Mouse (Mus musculus) regulatory T cell (primary cell): Measurements from ENCODE around the gene Clk4.

Source experiments
- in situ Hi-C: fragments of 300-600 bp; cut with MboI, MseI; formaldehyde crosslinking; loops from one replicate; pipeline ENCODE4 v1.15.1; 2025; ENCODE audit warnings: high pct_unique_total_duplicates

Gene Clk4

GRCm38 (mm10) chr11:51303981-51304553, 42.5 kb downstream of the Clk4 start:
- in situ Hi-C loops: loop anchor here (5.0 kb wide), 1 partner anchor 243 kb away; no protein-coding TSS in a partner anchor

- in situ Hi-C loops: no loop called here
Observed at GRCm38 (mm10) chr11:51308306-51308705, 46.8 kb downstream of the Clk4 start.

GRCm38 (mm10) chr11:51311846-51312245, 50.3 kb downstream of the Clk4 start:
- in situ Hi-C loops: no loop called here

- in situ Hi-C loops: no loop called here
Observed at GRCm38 (mm10) chr11:51315991-51316810, 54.7 kb downstream of the Clk4 start.

- in situ Hi-C loops: no loop called here
Observed at GRCm38 (mm10) chr11:51320609-51321008, 59.1 kb downstream of the Clk4 start.

GRCm38 (mm10) chr11:51326908-51327307, 65.4 kb downstream of the Clk4 start:
- in situ Hi-C loops: no loop called here

GRCm38 (mm10) chr11:51328387-51328942, 66.9 kb downstream of the Clk4 start:
- in situ Hi-C loops: no loop called here

GRCm38 (mm10) chr11:51329837-51330714, 68.5 kb downstream of the Clk4 start:
- in situ Hi-C loops: no loop called here
